Mouse (Mus musculus) CH12.LX (cell line): Measurements from ENCODE around the gene Cxcl16. TPM values are rescaled to one million over a fixed set of nuclear protein-coding genes. Genes with fewer than 3 reads are reported as not detected.
A peak's percentile ranks its signal among the peaks of the same experiment; 100 is the strongest.

Experiments
- DNase-seq: peaks from one replicate; pipeline ENCODE4 v3.0.0-alpha.2; 2013; ENCODE audit errors: extremely low read depth
- H3K27ac ChIP-seq: 2 replicates; pipeline ENCODE4 v1.5.1; 2012; ENCODE audit warnings: low read depth, mild to moderate bottlenecking, control low read depth, moderate library complexity; ENCODE audit not compliant: insufficient read depth
- H3K27me3 ChIP-seq: replicated peaks from 2 replicates; pipeline ENCODE3; 2012; ENCODE audit warnings: inconsistent platforms
- H3K36me3 ChIP-seq, 2 experiments: replicated peaks in 1 of 2; 2 replicates each; pipeline versions ENCODE3 to v1.6.1; 2012; ENCODE audit warnings: inconsistent platforms in 1 of 2, low read length in 1 of 2, mild to moderate bottlenecking in 1 of 2, mixed read lengths in 1 of 2, moderate library complexity in 1 of 2; ENCODE audit not compliant: control insufficient read depth in 1 of 2, insufficient read depth in 1 of 2
- H3K4me1 ChIP-seq, 2 experiments: 2 replicates each; pipeline ENCODE4 v1.6.1; 2012; ENCODE audit warnings: inconsistent platforms in 1 of 2, moderate library complexity in 1 of 2; ENCODE audit not compliant: insufficient read depth in 2 of 2, control insufficient read depth in 1 of 2
- H3K4me2 ChIP-seq: 2 replicates; pipeline ENCODE4 v1.6.1; 2012; ENCODE audit warnings: low read depth, mild to moderate bottlenecking, control low read depth; ENCODE audit not compliant: poor library complexity, insufficient read depth, severe bottlenecking
- H3K4me3 ChIP-seq, 3 experiments: fragments of 150-350 bp in 1 of 3; sonication (generic) in 1 of 3; replicated peaks in 1 of 3; 2 replicates each; pipeline versions ENCODE3 to v1.5.1; 2011 to 2012; ENCODE audit warnings: low read depth in 2 of 3, low read length in 2 of 3, mild to moderate bottlenecking in 2 of 3, moderate library complexity in 2 of 3, control low read depth in 1 of 3, improper control_type of control experiment in 1 of 3, inconsistent platforms in 1 of 3, mixed read lengths in 1 of 3; ENCODE audit not compliant: poor library complexity in 1 of 3
- H3K79me2 ChIP-seq: replicated peaks from 2 replicates; pipeline ENCODE4 v1.6.1; 2012; ENCODE audit warnings: mild to moderate bottlenecking, moderate library complexity; ENCODE audit not compliant: control insufficient read depth, poor library complexity, insufficient read depth, severe bottlenecking; ENCODE audit errors: extremely low read depth
- H3K9ac ChIP-seq: 2 replicates; pipeline ENCODE4 v1.6.1; 2012; ENCODE audit warnings: low read depth, mild to moderate bottlenecking, control low read depth, moderate library complexity; ENCODE audit not compliant: insufficient read depth
- H3K9me3 ChIP-seq: replicated peaks from 2 replicates; pipeline ENCODE3; 2012; ENCODE audit warnings: low read length, inconsistent platforms, mixed read lengths
- BHLHE40 ChIP-seq: IDR thresholded peaks from 2 replicates; pipeline ENCODE4 v1.6.1; 2011; ENCODE audit warnings: mild to moderate bottlenecking, low read depth, low read length, improper control_type of control experiment
- CHD2 ChIP-seq: IDR thresholded peaks from 2 replicates; pipeline ENCODE4 v1.6.1; 2011; ENCODE audit warnings: low read length, improper control_type of control experiment
- CTCF ChIP-seq, 2 experiments: IDR thresholded peaks in 1 of 2; conservative IDR thresholded peaks in 1 of 2; 2 replicates each; pipeline ENCODE4 v1.5.1; 2011 to 2012; ENCODE audit warnings: low read depth in 2 of 2, low read length in 2 of 2, improper control_type of control experiment in 1 of 2, inconsistent platforms in 1 of 2, mild to moderate bottlenecking in 1 of 2, moderate library complexity in 1 of 2
- E2F4 ChIP-seq: IDR thresholded peaks from 2 replicates; pipeline ENCODE4 v1.6.1; 2011; ENCODE audit warnings: low read depth, low read length, improper control_type of control experiment; ENCODE audit not compliant: insufficient replicate concordance
- ELF1 ChIP-seq: IDR thresholded peaks from 2 replicates; pipeline ENCODE4 v1.6.1; 2014; ENCODE audit warnings: low read depth, mild to moderate bottlenecking, inconsistent platforms, low read length, improper control_type of control experiment
- HCFC1 ChIP-seq: IDR thresholded peaks from 2 replicates; pipeline ENCODE4 v1.6.1; 2012; ENCODE audit warnings: low read depth, mild to moderate bottlenecking, inconsistent platforms, low read length, improper control_type of control experiment
- IRF4 ChIP-seq: IDR thresholded peaks from 2 replicates; pipeline ENCODE4 v1.6.1; 2014; ENCODE audit warnings: low read depth, mild to moderate bottlenecking, inconsistent platforms, low read length, improper control_type of control experiment
- JUN ChIP-seq: IDR thresholded peaks from 2 replicates; pipeline ENCODE4 v1.6.1; 2011; ENCODE audit warnings: low read depth, mild to moderate bottlenecking, low read length, improper control_type of control experiment, moderate library complexity; ENCODE audit not compliant: insufficient read depth
- JUND ChIP-seq: conservative IDR thresholded peaks from 2 replicates; pipeline ENCODE4 v1.6.1; 2011; ENCODE audit warnings: low read depth, low read length, improper control_type of control experiment
- KAT2A ChIP-seq: IDR thresholded peaks from 2 replicates; pipeline ENCODE4 v1.6.1; 2012; ENCODE audit warnings: low read length, improper control_type of control experiment, inconsistent platforms; ENCODE audit not compliant: insufficient replicate concordance
- MAFK ChIP-seq: IDR thresholded peaks from 2 replicates; pipeline ENCODE4 v1.6.1; 2011; ENCODE audit warnings: low read length, improper control_type of control experiment; ENCODE audit not compliant: insufficient replicate concordance
- MAX ChIP-seq: IDR thresholded peaks from 2 replicates; pipeline ENCODE4 v1.6.1; 2011; ENCODE audit warnings: low read length, improper control_type of control experiment
- MAZ ChIP-seq: IDR thresholded peaks from 2 replicates; pipeline ENCODE4 v1.6.1; 2012; ENCODE audit warnings: low read depth, mild to moderate bottlenecking, inconsistent platforms, low read length, improper control_type of control experiment, moderate library complexity
- MEF2A ChIP-seq: IDR thresholded peaks from 2 replicates; pipeline ENCODE4 v1.6.1; 2014; ENCODE audit warnings: low read depth, mild to moderate bottlenecking, inconsistent platforms, low read length, improper control_type of control experiment, borderline replicate concordance
- MXI1 ChIP-seq: IDR thresholded peaks from 2 replicates; pipeline ENCODE4 v1.6.1; 2011; ENCODE audit warnings: mild to moderate bottlenecking, low read depth, low read length, improper control_type of control experiment
- MYC ChIP-seq: IDR thresholded peaks from 2 replicates; pipeline ENCODE4 v1.6.1; 2011; ENCODE audit warnings: low read depth, mild to moderate bottlenecking, improper control_type of control experiment, low read length
- NELFE ChIP-seq: IDR thresholded peaks from 2 replicates; pipeline ENCODE4 v1.6.1; 2011; ENCODE audit warnings: low read depth, low read length, improper control_type of control experiment
- NRF1 ChIP-seq: IDR thresholded peaks from 2 replicates; pipeline ENCODE4 v1.6.1; 2014; ENCODE audit warnings: low read depth, mild to moderate bottlenecking, inconsistent platforms, low read length, improper control_type of control experiment, moderate library complexity
- PAX5 ChIP-seq: IDR thresholded peaks from 2 replicates; pipeline ENCODE4 v1.6.1; 2012; ENCODE audit warnings: low read length, inconsistent platforms, mixed read lengths
- POLR2A ChIP-seq: IDR thresholded peaks from 2 replicates; pipeline ENCODE4 v1.6.1; 2011; ENCODE audit warnings: low read depth, mild to moderate bottlenecking, improper control_type of control experiment, low read length
- POLR2AphosphoS2 ChIP-seq: IDR thresholded peaks from 2 replicates; pipeline ENCODE4 v1.6.1; 2011; ENCODE audit warnings: low read depth, low read length, improper control_type of control experiment
- RAD21 ChIP-seq: IDR thresholded peaks from 2 replicates; pipeline ENCODE4 v1.6.1; 2011; ENCODE audit warnings: low read depth, mild to moderate bottlenecking, low read length, improper control_type of control experiment, moderate library complexity
- RCOR1 ChIP-seq: conservative IDR thresholded peaks from 2 replicates; pipeline ENCODE4 v1.6.1; 2012; ENCODE audit warnings: low read depth, mild to moderate bottlenecking, inconsistent platforms, low read length, improper control_type of control experiment
- SIN3A ChIP-seq: IDR thresholded peaks from 2 replicates; pipeline ENCODE4 v1.6.1; 2012; ENCODE audit warnings: low read length, improper control_type of control experiment, inconsistent platforms
- SMC3 ChIP-seq: IDR thresholded peaks from 2 replicates; pipeline ENCODE4 v1.6.1; 2011; ENCODE audit warnings: low read depth, low read length, improper control_type of control experiment
- TCF12 ChIP-seq: IDR thresholded peaks from 2 replicates; pipeline ENCODE4 v1.6.1; 2014; ENCODE audit warnings: low read depth, mild to moderate bottlenecking, inconsistent platforms, low read length, improper control_type of control experiment
- UBTF ChIP-seq: IDR thresholded peaks from 2 replicates; pipeline ENCODE4 v1.6.1; 2012; ENCODE audit warnings: low read depth, mild to moderate bottlenecking, inconsistent platforms, low read length, improper control_type of control experiment, moderate library complexity
- USF1 ChIP-seq: IDR thresholded peaks from 2 replicates; pipeline ENCODE4 v1.6.1; 2014; ENCODE audit warnings: low read depth, mild to moderate bottlenecking, inconsistent platforms, low read length, improper control_type of control experiment
- USF2 ChIP-seq: conservative IDR thresholded peaks from 2 replicates; pipeline ENCODE4 v1.6.1; 2011; ENCODE audit warnings: low read depth, low read length, improper control_type of control experiment
- ZC3H11A ChIP-seq: IDR thresholded peaks from 2 replicates; pipeline ENCODE4 v1.6.1; 2012; ENCODE audit warnings: low read depth, mild to moderate bottlenecking, inconsistent platforms, low read length, improper control_type of control experiment
- ZKSCAN1 ChIP-seq: IDR thresholded peaks from 2 replicates; pipeline ENCODE4 v1.6.1; 2012; ENCODE audit warnings: low read depth, inconsistent platforms, low read length, improper control_type of control experiment, borderline replicate concordance
- ZNF384 ChIP-seq: IDR thresholded peaks from 2 replicates; pipeline ENCODE4 v1.6.1; 2012; ENCODE audit warnings: low read depth, low read length, improper control_type of control experiment, inconsistent platforms
- dilution Hi-C: fragments of 300-500 bp; cut with MboI; formaldehyde crosslinking; loops from 2 replicates; pipeline ENCODE4 v1.14.3; 2020; ENCODE audit warnings: low sequenced_read_pairs; ENCODE audit not compliant: extremely low pct_unique_long_range_greater_than_20kb, extremely low pct_ligation_motif_present
- in situ Hi-C: fragments of 300-500 bp; cut with MboI; formaldehyde crosslinking; loops from 3 replicates; pipeline ENCODE4 v1.14.3; 2019; ENCODE audit warnings: low sequenced_read_pairs, low pct_ligation_motif_present, low pct_unique_long_range_greater_than_20kb, mixed read lengths
- polyA plus RNA-seq: library from polyadenylated mRNA; unstranded; fragments of >175 nt; gene quantifications from 2 replicates; pipeline ENCODE4 v1.2.1, GENCODE M21; 2012; ENCODE audit warnings: low read depth; ENCODE audit not compliant: insufficient read length
- total RNA-seq, 2 experiments: library from RNA; depleted of rRNA; stranded (reverse); fragments of 300-350 nt in 1 of 2; fragments of >200 nt in 1 of 2; gene quantifications; 2 replicates each; pipeline ENCODE4 v1.2.3; 2012 to 2014

Gene Cxcl16
- total and polyA plus RNA-seq, 3 experiments, result 0.04 to 0.56 TPM; not detected in 1

- peaks cover 23 to 39% of the 10 kb centered on the region in 2 experiments for H3K36me3 ChIP-seq
- no peaks in the 10 kb centered on the region for H3K27me3 ChIP-seq
- H3K4me2 ChIP-seq, result peak overlapping the region; percentile 75
- peak overlapping the region; percentile 68 for H3K9ac ChIP-seq
- TF ChIP-seq CTCF (conservative IDR thresholded peaks at IDR 0.05 in 1 of 2, IDR thresholded peaks at IDR 0.05 in 1 of 2; ENCODE audit: low read depth in 2 of 2, low read length in 2 of 2) (no peak), PAX5 (no peak), MXI1 (no peak), POLR2A (no peak; the same call in 1 of the 2 replicates), CHD2 (no peak), TCF12 (no peak), BHLHE40 (peak; percentile 17; the same call in 1 of the 2 replicates), SIN3A (no peak), UBTF (no peak; the same call in 1 of the 2 replicates), POLR2AphosphoS2 (no peak), JUN (no peak), MAFK (no peak), ZNF384 (no peak), E2F4 (no peak), ZKSCAN1 (no peak), HCFC1 (no peak), JUND (no peak), USF1 (no peak), MYC (no peak), USF2 (no peak), NELFE (no peak), IRF4 (no peak), MAX (no peak), KAT2A (no peak), ZC3H11A (no peak), NRF1 (no peak), ELF1 (peak; percentile 63), RCOR1 (no peak), RAD21 (no peak), MAZ (0 out of 2 replicates have a peak, but pooled peaks have one; percentile 18), MEF2A (0 out of 2 replicates have a peak, but pooled peaks have one; percentile 47), SMC3 (no peak)
- peak; percentile 56 for DNase-seq
- H3K9me3 ChIP-seq, result no peaks in the 10 kb centered on the region
- in situ Hi-C loops (no loop called here), dilution Hi-C loops (no loop called here)
- H3K27ac ChIP-seq, result no peak overlapping the region
- H3K79me2 ChIP-seq, result peaks cover 9% of the 10 kb centered on the region
- H3K4me1 ChIP-seq, result peaks cover 10 to 58% of the 10 kb centered on the region in 2 experiments
- peak overlapping the region; percentile 69 to 87 (median 73) for H3K4me3 ChIP-seq
Measured at GRCm38 (mm10) chr11:70432895-70433568, 26.8 kb downstream of the Cxcl16 start.
